Mouse (Mus musculus) megakaryocyte, adult 5-6 weeks (primary cell): ENCODE results near the gene Cpsf6. TPM values are rescaled to one million over a fixed set of nuclear protein-coding genes. Genes with fewer than 3 reads are reported as not detected.
"Not testable (repeated sequence)": the region's sequence is repeated elsewhere in the genome, so short reads cannot be mapped to it uniquely, and the experiment has no call there.

Experiments used
- ATAC-seq: 2 replicates; pipeline ENCODE4 v1.8.0; 2016; ENCODE audit warnings: mild to moderate bottlenecking, inconsistent platforms; ENCODE audit not compliant: poor library complexity, severe bottlenecking
- total RNA-seq, 2 experiments: library from RNA; stranded (forward) in 1 of 2; stranded (reverse) in 1 of 2; fragments of 153-499, 151-499 nt in 1 of 2; fragments of 221-1000, 200-1000 nt in 1 of 2; gene quantifications; 2 replicates each; pipeline versions ENCODE4 v1.2.3 to v1.2.4; 2015 to 2017

The Cpsf6 gene
- total RNA-seq, 2 experiments from 2014 or later: 70.3 to 103 TPM

DNA sequence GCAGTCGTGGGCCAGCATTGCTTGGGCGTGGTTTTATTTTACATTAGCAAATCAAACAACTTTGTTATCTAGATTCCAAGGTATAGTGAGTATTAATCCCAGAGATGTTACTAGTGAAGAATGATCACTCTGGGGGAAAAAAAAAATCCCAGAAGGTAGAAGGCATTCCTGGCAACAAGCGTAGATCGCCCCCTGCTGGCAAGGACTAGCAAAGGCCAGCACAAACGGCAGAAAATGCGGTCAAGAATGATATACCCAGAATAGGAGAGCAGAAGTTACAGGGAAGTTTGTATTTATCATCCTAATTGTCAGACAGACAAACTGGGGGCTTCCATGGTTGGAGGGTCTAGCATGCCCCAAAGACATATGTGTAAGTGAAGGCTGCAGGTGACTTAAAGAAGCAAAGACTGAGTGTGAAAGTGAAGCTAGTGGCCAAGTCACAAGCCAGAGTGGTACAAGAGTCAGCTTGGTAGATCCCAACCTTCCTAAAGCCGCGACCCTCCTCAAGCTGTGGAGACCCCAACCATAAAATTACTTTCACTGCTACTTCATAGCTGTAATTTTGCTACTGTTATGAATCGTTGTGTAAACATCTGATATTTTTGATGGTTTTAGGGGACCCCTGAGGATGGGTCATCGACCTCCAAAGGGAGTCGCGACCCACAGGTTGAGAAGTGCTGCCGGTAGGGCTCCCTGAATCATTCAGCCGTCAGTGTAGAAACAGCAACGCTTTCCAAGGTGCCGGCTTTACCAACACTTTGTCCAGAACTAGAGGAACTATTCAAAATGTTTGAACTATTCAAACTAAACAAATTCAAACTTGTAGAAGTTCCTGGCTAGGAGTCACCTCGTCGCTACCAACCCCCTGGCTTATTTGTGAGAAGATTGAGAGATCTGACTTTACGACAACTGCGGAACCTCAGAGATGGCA, 22.9 kb upstream of the Cpsf6 start:
- ATAC-seq: peak; percentile 86

DNA sequence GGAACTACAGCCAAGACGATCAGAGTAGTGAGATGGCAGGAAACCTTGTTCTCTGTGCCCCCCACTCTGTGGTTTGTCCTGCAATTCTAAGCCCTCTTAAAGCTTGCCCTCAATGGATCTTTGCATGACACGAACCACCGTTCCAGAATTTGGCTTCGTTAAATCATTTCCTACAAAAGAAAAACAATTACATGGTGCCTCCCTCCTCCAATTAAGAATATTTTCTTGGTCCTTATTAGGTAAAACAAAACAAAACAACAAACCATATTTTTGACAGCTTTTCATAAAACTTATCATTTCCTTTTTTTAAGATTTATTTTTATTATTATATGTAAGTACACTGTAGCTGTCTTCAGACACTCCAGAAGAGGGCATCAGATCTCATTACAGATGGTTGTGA, 21.5 kb upstream of the Cpsf6 start:
- no peak for ATAC-seq

DNA sequence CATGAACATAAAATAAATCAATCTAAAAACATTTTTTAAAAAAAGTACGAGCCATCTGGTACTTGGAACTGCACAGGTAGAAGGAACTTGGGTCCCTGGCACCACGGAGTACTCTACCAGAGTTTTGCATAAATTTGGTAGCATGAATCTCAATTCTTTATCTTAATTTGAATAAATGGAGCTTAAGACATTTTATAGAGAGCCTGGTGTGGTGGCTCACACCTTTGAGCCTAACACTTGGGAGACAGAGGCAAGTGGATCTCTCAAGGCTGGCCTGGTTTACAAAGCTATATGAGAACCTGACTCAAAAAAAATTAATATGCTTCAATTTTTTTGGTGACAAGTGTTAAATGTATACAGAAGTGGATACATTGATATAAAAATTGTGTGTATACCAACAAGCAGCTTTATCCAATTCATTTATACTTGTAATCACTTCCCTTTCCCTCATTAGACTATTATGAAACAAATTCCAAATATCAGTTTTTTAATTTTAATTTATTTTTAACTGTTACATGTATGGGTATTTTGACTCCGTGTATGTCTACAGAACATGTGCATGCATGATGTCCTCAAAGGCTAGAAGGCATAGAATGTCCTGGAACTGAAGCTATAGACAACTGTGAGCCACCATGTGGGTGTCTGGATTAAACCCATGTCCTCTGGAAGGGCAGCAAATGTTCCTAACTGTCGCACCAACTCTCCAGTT, 20.6 kb upstream of the Cpsf6 start:
- no peak for ATAC-seq

DNA sequence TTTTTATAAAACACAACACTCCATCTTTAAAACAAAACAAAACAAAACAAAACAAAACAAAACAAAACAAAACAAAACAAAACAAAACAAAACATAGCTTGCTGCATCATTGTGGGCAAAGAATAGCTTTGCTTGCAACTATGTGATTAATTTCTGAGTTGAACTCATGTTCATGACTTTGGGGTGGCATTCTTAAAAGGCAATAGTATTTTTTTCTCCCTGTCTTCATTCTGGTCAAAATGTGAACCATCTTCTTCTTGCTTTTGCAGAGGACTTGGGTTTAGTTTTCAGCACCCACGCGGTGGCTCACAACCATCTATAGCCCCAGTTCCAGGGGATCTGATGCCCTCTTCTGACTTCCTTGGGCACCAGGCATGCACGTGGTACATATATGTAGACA, 20.0 kb upstream of the Cpsf6 start:
- no peak for ATAC-seq

DNA sequence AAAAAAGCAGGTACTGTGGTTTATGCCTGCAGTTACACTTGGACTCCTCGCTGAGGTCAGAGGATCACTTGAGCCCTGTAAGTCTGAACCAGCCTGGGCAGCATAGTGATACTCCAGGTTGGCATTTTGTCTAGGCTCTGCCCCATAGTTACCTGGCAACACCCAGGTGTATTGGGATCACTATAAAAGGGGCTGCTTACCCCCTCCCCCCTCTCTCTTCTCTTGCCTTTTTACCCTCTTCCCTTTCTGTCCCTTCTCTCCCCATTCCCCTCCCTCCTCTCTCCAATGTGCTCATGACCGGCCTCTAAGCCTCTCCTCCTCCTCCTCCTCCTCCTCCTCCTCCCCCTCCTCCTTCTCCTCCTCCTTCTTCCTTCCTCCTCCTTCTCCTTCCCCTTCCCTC, 19.4 kb upstream of the Cpsf6 start:
- no peak for ATAC-seq

DNA sequence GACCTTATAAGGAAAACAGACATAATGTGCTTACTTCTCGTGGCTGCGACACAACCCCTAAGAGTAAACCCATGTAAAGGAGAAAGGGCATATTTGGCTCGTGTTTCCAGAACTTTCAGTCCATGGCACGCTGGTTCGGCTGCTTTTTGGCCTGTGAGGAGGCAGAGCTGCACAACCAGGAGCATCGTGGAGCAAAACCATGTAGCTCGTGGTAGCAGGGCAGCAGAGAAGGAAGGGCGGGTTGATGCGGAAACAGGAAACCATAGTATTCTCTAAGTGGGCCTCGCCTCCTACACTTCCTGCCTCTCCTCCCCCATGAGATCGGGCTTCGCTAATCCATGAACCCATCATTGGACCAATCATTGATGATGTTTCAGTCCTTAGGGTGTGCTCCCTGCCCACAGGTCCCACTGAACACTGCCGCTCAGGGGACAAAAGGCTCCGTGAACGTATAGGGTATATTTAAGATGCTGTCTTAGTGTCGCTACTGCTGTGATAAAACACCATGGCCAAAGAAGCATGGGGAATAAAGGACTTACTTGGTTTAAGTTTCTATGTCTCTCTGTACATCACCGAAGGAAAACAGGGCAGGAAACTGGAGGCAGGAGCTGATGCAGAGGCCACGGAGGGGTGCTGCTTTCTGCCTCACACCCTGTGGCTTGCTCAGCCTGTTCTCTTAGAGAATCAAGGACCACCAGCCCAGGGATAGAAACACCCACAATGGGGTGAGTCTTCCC, 18.4 kb upstream of the Cpsf6 start:
- ATAC-seq: peak; percentile 49

DNA sequence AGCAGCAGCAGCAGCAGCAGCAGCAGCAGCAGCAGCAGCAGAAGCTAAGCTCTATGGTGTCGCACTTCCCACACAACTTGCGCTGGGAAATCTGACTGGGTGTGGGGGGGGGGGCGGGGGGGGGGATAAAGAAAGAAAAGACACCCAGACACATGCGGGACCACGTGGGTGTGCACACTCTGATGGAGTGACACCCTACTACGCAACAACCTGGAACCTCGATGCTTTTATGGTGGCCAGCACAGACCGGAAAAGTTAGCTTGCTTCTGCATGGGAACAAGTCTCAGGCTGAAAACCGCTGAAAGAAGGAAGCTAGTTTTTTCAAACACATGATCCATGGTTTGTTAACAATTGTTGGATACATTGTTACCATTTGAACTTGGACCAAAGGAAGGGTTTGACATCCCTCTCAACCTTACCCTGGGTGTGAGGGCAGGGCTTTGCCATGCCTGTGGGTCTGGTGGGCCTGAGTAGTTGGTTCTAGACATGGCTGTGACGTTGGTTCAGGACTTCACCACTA, 17.4 kb upstream of the Cpsf6 start:
- ATAC-seq: peak; percentile 38; the same call in 1 of the 2 replicates

DNA sequence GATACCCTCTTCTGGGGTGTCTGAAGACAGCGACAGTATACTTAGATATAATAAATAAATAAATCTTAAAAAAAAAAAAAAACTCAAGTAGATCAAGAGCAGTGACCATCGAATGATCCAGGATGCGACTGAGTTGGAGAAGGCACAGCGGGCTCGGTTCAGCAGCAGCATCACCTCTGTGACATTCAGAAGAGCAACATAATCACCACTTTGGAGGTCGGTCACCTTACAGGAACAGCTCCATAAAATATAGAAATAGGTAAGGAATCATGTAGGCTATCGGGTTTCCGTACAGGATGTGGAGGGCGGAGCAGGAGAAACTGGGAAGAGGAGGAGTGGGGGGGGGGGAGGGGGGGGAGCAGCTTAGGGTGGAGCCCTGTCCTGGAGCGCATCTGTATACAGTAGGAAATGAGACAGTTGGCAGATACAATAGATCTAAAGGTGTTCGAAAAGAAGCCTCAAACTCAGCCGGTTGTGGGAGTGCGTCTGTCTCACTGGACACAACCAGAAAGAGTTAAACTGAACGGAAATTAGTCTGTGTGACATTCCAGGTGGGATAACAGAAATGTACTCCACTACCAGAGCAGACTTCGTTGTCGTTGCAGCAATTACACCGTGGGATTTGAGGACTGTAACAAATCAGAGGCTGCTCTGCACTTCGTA, 16.7 kb upstream of the Cpsf6 start:
- no peak for ATAC-seq

DNA sequence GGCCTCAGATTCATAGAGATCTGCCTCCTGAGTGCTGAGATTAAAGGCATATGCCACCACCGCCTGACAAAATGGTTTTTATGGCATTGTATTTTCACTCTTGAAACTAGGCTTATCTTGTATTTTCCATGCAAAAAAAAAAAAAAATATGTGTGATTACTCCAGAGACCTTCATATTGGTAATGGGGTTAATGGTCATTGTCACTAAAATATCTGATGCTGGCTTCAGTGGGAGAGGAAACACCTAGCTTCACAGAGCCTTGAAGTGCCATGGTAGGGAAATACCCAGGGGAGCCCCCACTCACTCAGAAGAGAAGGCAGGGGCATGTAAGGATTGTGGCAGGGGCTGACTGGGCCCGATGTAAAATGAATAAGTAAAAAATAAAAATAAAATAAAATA, 16.0 kb upstream of the Cpsf6 start:
- no peak for ATAC-seq

DNA sequence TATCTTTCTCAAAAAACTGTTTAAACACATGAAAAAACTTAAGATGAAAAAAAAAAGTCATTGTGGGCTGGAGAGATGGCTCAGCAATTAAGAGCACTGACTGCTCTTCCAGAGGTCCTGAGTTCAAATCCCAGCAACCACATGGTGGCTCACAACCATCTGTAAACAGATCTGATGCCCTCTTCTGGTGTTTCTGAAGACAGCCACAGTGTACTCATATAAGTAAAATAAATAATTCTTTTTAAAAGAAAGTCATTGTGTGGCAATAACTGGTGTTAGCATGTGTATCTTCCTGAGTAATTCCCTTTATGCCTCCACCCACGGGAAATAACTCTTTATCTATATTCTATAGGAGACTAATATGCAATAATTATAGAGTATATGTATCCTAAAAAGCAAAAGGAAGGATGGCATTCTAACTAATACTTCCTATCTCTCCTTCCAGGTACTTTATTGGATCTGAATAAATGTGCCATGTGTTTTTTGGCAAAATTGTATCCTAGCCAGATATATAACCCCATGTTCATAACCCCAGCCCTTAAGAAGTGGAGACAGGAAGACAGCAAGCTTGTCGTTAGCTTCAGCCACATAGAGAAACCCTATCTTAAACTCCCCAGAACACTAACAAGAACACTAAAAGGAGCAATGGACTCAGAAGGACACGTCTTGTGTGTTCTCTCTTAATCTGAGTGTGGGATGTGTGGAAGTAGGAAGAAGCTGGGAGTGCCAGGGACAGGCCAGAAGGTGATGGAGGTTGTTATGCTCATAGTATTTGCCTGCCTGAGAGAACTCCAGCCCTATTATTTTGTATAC, 15.1 kb upstream of the Cpsf6 start:
- ATAC-seq: no peak

DNA sequence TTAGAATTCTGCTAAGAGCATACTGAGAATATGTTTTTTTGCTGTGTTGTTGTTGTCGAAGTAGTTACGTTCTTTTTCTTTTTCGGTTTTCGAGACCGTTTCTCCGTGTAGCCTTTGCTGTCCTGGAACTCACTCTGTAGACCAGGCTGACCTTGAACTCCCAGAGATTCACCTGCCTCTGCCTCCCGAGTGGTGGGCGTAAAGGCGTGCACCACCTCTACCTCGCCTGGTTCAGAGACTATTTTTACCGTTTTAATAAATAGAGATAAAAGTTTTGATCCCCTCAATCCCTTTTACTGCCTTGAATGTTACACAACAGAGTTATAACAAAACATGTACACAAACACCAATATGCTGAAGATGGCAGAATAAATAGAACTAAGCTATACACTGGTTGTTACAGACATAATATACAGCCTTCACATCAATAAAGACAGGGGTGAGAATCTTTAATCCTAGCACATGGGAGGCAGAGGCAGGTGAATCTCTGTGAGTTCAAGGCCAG, 14.1 kb upstream of the Cpsf6 start:
- no peak for ATAC-seq

DNA sequence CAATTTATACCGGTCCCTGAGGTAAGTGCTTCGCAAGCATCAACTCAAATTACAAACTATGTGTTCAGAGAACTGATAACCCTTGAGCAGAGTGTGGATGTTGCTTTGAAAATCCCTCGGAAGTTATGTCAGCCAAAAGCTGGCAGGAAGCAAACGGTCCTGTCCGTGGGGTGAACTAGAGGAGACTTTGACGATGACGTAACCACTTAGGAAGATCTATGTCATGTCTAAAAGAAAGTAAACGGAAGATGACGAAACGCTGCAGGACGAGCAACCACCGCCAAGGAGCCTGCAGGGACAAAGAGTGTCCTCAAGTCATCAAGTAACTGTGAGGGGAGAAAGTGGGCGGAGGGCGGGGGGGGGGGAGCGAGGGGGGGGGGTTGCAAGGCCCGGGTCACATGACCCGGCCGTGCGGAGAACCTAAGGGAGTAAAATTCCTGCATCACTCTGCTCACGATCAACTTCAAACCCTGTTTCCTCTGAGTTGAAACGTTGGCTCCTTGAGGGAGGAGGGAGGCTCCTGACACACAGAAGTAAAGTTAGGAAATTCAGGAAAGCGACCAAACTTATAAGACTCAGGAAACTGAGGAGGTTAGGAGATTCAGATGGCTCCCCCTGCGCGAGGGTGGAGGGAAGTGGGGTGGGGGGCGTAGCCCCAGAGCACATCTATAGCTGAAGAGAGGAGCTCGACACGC, 13.5 kb upstream of the Cpsf6 start:
- ATAC-seq: peak; percentile 90

DNA sequence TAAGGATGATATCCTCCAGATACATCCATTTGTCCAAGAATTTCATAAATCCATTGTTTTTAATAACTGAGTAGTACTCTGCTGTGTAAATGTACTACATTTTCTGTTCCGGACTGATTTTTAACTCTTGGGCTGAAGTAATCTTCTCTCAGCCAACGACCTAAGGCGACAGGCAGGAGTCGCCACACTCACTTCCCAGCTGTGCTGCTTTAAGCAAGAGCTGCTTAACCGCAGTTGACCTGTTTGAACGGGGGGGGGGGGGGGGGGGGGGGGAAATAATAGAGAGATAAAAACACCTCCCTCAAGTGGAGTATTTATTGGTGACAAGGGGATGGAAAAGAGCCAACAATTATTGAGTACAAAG, 13.0 kb upstream of the Cpsf6 start:
- peak; percentile 58 for ATAC-seq

DNA sequence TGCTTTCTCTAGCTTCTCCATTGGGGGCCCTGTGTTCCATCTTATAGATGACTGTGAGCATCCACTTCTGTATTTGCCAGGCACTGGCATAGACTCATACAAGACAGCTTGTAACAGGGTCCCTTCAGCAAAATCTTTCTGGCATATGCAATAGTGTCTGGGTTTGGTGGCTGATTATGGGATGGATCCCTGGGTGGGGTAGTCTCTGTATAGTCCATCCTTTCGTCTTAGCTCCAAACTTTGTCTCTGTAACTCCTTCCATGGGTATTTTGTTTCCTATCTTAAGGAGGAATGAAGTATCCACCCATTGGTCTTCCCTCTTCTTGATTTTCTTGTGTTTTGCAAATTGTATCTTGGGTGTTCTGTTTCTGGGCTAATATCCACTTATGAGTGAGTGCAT, 12.6 kb upstream of the Cpsf6 start:
- ATAC-seq: not testable (repeated sequence)

DNA sequence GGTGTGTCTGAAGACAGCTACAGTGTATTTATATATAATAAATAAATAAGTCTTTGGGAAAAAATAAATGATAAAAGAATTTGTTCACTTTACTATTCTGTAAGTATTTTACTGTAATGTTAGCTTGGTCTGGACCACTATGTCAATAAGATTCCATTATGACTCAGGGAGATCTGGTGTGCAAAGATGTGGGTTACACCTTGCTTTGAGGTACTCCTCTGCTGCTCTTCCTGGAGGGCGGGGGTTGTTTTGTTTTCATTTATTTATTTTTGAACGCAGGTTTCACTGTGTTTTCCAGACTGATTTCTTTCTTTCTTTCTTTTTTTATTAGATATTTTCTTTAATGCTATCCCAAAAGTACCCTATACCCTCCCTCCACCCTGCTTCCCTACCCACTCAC, 12.0 kb upstream of the Cpsf6 start:
- no peak for ATAC-seq

DNA sequence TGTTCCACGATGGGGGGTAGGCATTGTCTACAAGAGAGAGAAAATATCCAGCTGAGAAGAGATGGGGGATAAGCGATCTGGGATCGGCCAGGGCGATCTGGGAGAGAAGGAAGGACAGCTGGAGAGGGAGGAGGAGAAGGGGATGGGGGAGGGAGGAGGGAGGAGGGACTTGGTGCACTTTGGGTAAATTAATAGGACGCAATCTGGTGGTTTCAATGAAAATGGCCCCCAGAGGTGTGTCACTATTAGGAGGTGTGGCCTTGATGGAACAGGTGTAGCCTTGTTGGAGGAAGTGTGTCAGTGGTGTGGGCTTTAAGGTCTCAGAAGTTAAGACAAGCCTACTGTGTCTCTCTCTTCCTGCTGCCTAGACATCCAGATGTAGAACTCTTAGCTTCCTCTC, 11.2 kb upstream of the Cpsf6 start:
- no peak for ATAC-seq

DNA sequence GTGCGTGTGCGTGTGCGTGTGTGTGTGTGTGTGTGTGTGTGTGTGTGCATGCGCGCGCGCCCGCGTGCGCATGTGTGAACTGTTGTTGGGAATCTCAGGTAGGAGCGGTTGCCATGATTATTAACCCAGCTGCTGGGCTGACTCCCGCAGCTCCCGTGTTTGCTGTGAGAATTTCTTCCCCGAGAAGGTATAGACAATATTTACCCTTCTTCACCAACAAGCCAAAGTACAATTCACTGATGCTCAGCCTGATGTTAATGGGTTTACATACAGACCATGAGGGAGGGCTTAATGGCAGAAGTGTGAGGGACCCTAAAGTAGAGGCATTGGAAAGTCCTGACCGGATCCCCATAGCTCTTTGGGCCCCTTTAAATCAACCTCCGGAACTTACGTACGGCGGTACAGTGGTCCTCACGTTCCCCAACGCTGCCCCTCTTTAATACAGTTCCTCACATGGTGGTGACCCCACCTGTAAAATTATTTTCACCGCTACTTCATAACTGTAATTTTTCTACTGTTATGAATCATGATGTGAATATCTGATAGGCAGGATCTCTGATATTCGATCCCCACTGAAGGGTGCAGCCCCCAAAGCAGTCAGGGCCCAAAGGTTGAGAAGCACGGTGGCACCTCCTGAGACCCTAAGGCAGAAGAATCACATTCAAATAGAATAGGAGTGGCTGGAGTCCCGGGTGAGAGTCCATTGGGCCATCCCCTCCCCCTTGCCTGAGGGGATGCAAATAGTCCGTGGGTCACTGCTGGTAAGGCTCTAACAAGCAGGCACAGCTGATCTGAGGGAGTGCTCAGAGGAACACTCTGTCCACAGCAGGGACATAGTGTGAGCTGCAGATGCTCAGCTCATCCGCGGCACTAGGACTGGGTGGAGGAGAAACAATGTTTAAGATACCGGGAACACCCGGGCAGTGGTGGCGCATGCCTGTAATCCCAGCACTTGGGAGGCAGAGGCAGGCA, 10.4 kb upstream of the Cpsf6 start:
- ATAC-seq: no peak

DNA sequence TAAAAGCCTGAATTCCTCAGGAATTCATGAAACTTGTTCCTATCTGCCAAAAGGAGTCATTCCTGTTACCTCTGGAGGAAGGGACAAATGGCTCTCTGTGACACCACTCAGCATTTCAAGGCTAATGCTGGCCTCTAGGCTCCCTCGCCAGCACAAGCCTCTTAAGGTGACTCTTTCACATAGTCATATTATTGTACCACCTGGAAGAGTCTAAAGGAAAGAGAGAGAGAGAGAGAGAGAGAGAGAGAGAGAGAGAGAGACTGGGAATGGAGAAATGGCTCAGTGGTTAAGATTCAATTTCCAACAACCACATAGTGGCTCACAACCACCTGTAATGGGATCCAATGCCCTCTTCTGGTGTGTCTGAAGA, 9.5 kb upstream of the Cpsf6 start:
- no peak for ATAC-seq
